Mouse (Mus musculus): ENCODE measurements at regions not wholly inside any gene's neighbourhood (a gene's known extent, or its start where the extent isn't known, plus 50 kb on each side); places are given as distances from the start of the nearest gene placed in this dataset.
"Not testable (repeated sequence)": the region's sequence is repeated elsewhere in the genome, so short reads cannot be mapped to it uniquely, and the experiment has no call there.

- no peak for DNase-seq (ENCODE audit: low spot score)
Measured at GRCm38 (mm10) chr3:22681999-22682648, 605.7 kb downstream of the Tbl1xr1 start.

- DNase-seq (ENCODE audit: low spot score) = peak; percentile 22
Measured at GRCm38 (mm10) chr3:22699317-22699716, 622.9 kb downstream of the Tbl1xr1 start.

- DNase-seq (ENCODE audit: low spot score) = not testable (repeated sequence)
Measured at GRCm38 (mm10) chr3:22701486-22701885, 625.0 kb downstream of the Tbl1xr1 start.

GRCm38 (mm10) chr3:22705673-22706072 is 629.2 kb downstream of the Tbl1xr1 start:
- no peak for DNase-seq (ENCODE audit: low spot score)

GRCm38 (mm10) chr3:22745026-22745425 is 668.6 kb downstream of the Tbl1xr1 start:
- DNase-seq (ENCODE audit: low spot score) = no peak
